Mouse (Mus musculus): ENCODE data around the gene Epb41l1.
"Not testable (repeated sequence)": the region's sequence is repeated elsewhere in the genome, so short reads cannot be mapped to it uniquely, and the experiment has no call there.

Gene Epb41l1
- long read RNA-seq, experiment 1, partial matches to known transcripts, result 1 of 12 reads
- long read RNA-seq, experiment 1, other reads (novel, unspliced or antisense), result 7 of 12 reads
- long read RNA-seq, experiment 2, partial matches to known transcripts, result 0 of 9 reads
- long read RNA-seq, experiment 2, other reads (novel, unspliced or antisense), result 8 of 9 reads

GRCm38 (mm10) chr2:156420694-156421380 is at the start of gene Epb41l1:
TSS of gene Epb41l1 (plus strand) at chr2:156420909.
- intact Hi-C loops (cut with DNase I), result loop anchor here (5.0 kb wide), 1 partner anchor 41 kb away; no protein-coding TSS in a partner anchor

GRCm38 (mm10) chr2:156376956-156377355 is 43.8 kb upstream of the Epb41l1 start:
- intact Hi-C loops (cut with DNase I), result no loop called here

- intact Hi-C loops (cut with DNase I), result no loop called here
Observed at GRCm38 (mm10) chr2:156379929-156380328, 40.8 kb upstream of the Epb41l1 start.

- intact Hi-C loops (cut with DNase I), result no loop called here
Observed at GRCm38 (mm10) chr2:156381350-156381749, 39.4 kb upstream of the Epb41l1 start.

GRCm38 (mm10) chr2:156392461-156393154 is 28.1 kb upstream of the Epb41l1 start:
- intact Hi-C loops (cut with DNase I), result not testable (repeated sequence)

GRCm38 (mm10) chr2:156393155-156393828 is 27.4 kb upstream of the Epb41l1 start:
- intact Hi-C loops (cut with DNase I), result no loop called here

- intact Hi-C loops (cut with DNase I), result no loop called here
Observed at GRCm38 (mm10) chr2:156394282-156394681, 26.4 kb upstream of the Epb41l1 start.

- intact Hi-C loops (cut with DNase I), result no loop called here
Observed at GRCm38 (mm10) chr2:156396096-156396495, 24.6 kb upstream of the Epb41l1 start.

GRCm38 (mm10) chr2:156397988-156398387 is 22.7 kb upstream of the Epb41l1 start:
- intact Hi-C loops (cut with DNase I), result no loop called here

GRCm38 (mm10) chr2:156399485-156399884 is 21.2 kb upstream of the Epb41l1 start:
- intact Hi-C loops (cut with DNase I), result no loop called here

GRCm38 (mm10) chr2:156401331-156401730 is 19.4 kb upstream of the Epb41l1 start:
- intact Hi-C loops (cut with DNase I), result no loop called here

GRCm38 (mm10) chr2:156402036-156402435 is 18.7 kb upstream of the Epb41l1 start:
- intact Hi-C loops (cut with DNase I), result no loop called here

GRCm38 (mm10) chr2:156406987-156407386 is 13.7 kb upstream of the Epb41l1 start:
- intact Hi-C loops (cut with DNase I), result no loop called here

- intact Hi-C loops (cut with DNase I), result no loop called here
Observed at GRCm38 (mm10) chr2:156408168-156408567, 12.5 kb upstream of the Epb41l1 start.

GRCm38 (mm10) chr2:156411348-156411747 is 9.4 kb upstream of the Epb41l1 start:
- intact Hi-C loops (cut with DNase I), result not testable (repeated sequence)

GRCm38 (mm10) chr2:156414996-156415395 is 5.7 kb upstream of the Epb41l1 start:
- intact Hi-C loops (cut with DNase I), result no loop called here

- intact Hi-C loops (cut with DNase I), result no loop called here
Observed at GRCm38 (mm10) chr2:156415674-156416073, 5.0 kb upstream of the Epb41l1 start.

GRCm38 (mm10) chr2:156417194-156417593 is 3.5 kb upstream of the Epb41l1 start:
- intact Hi-C loops (cut with DNase I), result no loop called here

- intact Hi-C loops (cut with DNase I), result no loop called here
Observed at GRCm38 (mm10) chr2:156418467-156418866, 2.2 kb upstream of the Epb41l1 start.

- intact Hi-C loops (cut with DNase I), result loop anchor here (5.0 kb wide), 1 partner anchor 42 kb away; no protein-coding TSS in a partner anchor
Observed at GRCm38 (mm10) chr2:156420327-156420693, 399 bp upstream of the Epb41l1 start.

GRCm38 (mm10) chr2:156421381-156422110 is 837 bp downstream of the Epb41l1 start:
- intact Hi-C loops (cut with DNase I), result loop anchor here (5.0 kb wide), 1 partner anchor 41 kb away; no protein-coding TSS in a partner anchor

All from adrenal gland (tissue).